Mouse (Mus musculus) retina, postnatal 1 day (tissue): ENCODE measurements around the gene Mthfr.

Experiments used
- DNase-seq: peaks from one replicate; pipeline ENCODE4 v3.0.0-alpha.2; 2012

Mthfr gene

GRCm38 (mm10) chr4:148067346-148067745 is 28.5 kb downstream of the Mthfr start:
- no peak for DNase-seq

- no peak for DNase-seq
Measured at GRCm38 (mm10) chr4:148069602-148070218, 30.8 kb downstream of the Mthfr start.

GRCm38 (mm10) chr4:148071508-148071907 is 32.6 kb downstream of the Mthfr start:
- DNase-seq, result no peak

DNA sequence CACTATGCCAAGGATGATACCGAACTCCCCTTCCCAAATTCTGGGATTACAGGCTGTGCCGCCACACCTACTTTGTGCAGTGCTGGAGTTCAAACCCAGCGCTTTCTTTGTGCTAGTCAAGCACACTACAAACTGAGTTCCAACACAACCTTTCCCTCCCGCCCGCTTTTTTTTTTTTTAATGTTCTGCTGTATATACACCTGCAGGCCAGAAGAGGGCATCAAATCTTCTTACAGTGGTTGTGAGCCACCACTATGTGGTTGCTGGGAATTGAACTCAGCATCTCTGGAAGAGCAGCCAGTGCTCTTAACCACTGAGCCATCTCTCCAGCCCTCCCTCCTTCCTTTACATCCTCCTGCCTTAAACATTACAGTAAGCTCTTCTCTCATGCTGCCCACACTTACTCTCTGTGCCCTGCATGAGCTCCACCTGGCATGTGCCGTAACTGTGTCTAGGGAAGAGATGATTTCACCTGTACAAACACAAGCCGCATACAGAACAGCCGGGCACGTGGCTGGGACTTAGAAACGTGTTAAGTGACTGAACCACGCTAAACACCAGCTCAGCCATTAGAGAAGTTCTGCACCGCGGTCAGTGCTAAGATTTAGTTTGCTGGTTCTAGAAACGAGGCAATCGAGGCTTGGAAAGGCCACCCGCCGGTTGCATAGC is 35.8 kb downstream of the Mthfr start:
- peak; percentile 65 for DNase-seq

GRCm38 (mm10) chr4:148075259-148075658 is 36.4 kb downstream of the Mthfr start:
- DNase-seq, result peak; percentile 76

DNA sequence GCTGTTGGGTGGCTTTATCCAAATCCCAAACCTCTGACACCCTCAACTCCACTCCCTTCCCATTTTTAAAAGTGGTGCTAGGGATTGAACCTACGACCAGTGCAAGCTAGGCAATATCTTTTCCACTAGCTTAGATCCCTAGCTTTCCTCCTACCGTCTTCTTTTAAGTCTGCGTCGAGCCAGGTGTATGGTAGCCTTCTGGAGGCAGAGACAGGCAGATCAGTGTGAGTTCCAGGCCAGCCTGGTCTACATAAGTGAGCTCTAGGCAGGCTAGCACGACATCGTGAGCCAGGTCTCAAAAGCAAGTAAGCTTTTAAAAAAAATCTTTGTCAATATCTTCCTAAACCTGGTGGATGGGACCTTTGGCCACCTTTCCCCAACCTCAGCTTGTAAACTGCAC is 37.0 kb downstream of the Mthfr start:
- DNase-seq, result no peak

GRCm38 (mm10) chr4:148079212-148079611 is 40.3 kb downstream of the Mthfr start:
- no peak for DNase-seq

DNA sequence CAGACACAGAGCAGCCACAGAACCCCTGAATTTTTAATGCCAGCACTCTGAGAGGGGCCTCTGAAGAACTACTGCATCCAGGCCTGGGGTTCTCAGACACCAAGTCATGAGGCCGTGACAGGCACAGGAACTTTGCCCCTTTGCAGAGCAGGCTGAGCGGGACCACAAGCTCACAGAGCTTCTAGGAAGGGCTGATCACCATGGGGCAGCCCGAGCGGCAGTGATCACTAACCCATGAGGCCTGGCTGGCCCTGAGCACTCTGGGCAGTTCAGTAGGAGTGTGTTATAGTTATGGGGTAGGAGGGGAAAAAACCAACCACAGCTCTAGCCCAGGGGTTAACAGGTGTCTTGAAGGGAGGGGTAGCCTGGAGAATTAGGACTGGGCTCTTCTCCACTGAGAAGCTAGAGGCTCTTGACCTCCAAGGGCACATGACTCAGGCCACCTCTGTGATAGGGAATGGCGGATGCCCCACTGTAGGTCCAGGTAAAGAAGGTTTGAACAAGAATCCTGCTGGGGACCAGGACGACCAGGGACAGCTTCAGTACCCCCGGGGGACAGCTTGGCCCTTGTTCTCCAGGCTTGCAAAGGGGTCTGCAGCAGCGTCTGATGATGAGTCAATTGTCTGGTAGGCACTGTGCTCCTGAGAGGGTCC is 41.2 kb downstream of the Mthfr start:
- no peak for DNase-seq

GRCm38 (mm10) chr4:148080597-148080973 is 41.7 kb downstream of the Mthfr start:
- DNase-seq, result no peak

GRCm38 (mm10) chr4:148081201-148081600 is 42.3 kb downstream of the Mthfr start:
- no peak for DNase-seq

GRCm38 (mm10) chr4:148082257-148083044 is 43.6 kb downstream of the Mthfr start:
- DNase-seq, result peak; percentile 86

DNA sequence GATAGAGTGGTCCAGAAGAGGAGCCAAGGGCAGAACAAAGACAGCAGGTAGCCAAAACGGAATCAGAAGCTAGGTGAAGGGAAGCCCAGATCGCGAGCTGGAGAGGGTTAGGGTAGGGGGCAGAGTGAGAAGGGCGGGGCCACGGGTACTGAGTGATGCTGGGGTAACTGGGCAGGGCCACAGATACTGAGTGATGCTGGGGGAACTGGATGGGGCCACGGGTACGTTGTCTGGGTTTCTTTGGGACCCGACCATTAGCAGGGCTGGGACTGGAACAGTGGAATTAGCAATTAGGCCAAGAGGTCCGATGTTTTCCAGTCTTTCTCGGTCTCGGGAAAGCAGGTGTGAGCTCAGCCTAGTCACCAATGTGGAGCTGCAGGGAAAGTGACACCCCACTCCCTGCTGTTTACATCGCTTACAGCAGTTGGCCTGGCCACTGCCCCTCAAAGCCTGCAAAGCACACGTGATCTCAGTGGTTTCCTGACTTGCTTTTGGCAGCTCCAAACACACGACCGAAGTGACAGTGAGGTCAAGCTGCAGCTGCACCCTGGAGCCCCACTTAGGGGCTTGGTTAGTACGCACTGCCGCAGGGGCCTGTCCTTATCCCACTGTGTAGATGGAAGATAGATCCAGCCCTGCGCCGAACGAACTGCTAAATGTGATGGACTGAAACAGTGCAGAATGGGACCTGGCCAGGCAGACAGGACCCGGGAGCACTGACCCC is 44.5 kb downstream of the Mthfr start:
- peak; percentile 60 for DNase-seq

DNA sequence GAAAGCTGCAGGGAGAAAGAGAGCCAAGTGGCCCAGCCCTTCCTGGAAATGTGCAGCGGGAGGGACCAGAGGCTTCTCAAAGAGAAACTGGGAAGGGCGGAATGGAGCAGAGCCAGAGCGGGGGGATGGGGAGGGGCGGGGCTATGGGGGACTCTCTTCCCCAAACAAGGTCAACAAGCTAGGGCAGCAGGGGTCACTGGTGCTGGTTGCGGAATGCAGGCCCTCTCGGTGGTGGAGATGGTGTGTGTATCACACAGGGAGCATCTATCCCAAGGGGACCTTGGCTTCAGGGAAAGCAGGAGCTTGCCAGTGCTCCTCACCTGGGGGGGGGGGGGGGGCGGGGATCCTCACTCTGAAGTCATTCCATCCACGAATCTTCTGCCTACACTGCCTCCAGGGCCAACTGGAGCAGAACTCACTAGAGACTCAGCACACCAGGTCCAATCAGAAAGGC is 45.4 kb downstream of the Mthfr start:
- DNase-seq, result peak; percentile 59

DNA sequence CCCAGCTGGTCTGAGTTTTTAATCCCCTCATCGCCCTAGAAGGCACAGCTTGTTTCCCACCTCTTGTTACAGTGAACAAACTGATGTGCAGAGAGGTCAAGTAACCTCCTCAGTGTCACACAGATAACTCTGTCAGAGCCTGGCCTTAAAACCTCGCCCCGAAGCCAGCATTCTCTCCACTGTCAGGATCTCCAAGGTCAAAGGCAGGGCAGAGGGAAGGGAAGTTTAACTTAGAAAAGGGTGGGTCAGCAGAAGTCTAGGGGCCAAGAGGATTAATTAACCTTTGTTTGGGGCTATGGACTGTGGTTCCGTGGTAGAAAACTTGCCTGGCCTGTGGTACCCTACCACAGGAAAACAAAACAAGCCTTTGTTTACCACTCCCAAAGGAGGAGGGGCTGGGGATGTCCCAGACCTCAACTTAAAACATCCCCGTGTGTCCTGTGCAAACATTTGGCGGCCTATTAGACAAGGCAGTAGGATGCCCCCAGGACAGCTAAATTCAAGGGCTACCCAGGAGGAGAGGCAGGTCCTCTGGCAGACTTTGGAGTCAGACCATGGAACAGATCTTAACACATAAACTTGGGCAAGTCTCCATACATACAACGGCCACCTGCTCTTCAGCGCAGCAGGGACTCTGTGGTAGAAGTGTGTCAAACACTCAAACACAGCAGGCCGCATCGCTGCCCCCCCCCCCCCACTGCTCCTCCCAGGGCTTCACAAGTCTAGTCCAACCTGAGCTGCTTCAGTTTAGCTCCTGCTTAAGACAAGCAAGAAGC is 46.4 kb downstream of the Mthfr start:
- peak; percentile 56 for DNase-seq

- DNase-seq, result no peak
Measured at GRCm38 (mm10) chr4:148085907-148086305, 47.0 kb downstream of the Mthfr start.

GRCm38 (mm10) chr4:148087091-148087906 is 48.4 kb downstream of the Mthfr start:
- no peak for DNase-seq

DNA sequence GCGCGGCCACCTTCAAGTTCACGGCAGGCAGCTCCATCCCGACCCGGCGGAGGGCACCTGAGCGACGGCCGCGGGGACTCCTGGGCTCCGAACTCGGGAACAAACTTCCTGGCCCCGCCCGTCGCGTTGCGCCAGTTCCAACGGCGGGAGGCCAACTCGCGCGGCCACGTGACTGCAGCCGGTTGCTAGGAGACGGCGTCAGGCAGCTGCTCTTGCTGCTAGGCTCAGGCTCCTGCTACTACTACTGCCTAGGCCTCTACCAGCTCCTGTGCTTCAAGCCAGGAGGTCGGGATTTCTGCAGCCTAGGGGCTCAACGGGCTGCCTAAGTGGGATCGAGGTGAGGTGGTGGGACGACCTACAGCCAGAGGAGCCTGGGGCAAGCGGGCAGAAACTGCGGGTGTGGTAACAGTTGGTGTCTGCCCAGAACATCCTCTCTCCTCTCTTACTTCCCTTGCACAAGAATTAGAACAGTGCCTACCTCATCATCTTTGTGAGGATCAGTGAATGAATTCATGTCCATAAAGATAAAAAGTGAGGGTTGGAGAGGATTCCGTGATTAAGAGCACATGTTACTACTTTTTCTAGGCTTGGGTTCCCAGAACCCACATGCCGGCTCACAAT is 49.1 kb downstream of the Mthfr start, which contains the start of gene Agtrap:
Gene Agtrap (minus strand): TSS at position 125 of the 621 bp plus-strand sequence.
- peak; percentile 95 for DNase-seq

DNA sequence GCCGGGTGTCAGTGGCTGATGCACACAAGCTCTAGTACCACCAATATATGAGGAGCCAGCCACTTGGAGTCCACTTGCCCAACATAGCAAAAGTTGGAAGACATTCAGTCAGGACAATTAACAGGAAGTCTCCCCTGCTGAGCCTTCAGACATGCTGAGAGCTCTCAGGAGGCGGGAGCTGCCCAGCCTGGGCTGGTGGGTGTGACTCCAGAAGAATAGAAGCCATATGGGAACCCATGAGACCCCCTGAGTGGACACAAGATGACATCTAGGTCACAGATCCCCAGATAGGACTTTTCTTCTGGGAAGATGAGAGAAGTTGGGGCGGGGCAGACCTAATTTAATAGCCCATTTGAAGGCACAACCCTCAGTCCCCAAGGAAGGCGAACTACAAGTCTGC is 50.3 kb downstream of the Mthfr start:
- peak; percentile 50 for DNase-seq

DNA sequence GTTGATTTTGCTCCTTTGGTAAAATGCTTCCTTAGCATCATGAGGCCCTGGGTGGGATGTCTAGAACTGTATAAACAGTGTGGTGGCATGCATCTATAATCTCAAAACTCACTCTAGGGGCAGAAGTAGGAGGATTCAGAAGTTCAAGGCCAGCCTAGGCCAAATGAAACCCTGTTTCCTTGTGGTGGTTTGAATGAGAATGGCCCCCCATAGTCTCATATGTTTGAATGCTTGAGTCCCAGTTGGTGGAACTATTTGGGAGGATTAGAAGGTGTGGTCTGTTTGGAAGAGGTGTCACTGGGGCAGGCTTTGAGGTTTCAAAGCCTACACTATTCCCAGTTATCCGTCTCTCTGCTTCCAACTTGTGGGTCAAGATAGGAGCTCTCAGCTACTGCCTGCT is 52.3 kb downstream of the Mthfr start:
- DNase-seq, result no peak

DNA sequence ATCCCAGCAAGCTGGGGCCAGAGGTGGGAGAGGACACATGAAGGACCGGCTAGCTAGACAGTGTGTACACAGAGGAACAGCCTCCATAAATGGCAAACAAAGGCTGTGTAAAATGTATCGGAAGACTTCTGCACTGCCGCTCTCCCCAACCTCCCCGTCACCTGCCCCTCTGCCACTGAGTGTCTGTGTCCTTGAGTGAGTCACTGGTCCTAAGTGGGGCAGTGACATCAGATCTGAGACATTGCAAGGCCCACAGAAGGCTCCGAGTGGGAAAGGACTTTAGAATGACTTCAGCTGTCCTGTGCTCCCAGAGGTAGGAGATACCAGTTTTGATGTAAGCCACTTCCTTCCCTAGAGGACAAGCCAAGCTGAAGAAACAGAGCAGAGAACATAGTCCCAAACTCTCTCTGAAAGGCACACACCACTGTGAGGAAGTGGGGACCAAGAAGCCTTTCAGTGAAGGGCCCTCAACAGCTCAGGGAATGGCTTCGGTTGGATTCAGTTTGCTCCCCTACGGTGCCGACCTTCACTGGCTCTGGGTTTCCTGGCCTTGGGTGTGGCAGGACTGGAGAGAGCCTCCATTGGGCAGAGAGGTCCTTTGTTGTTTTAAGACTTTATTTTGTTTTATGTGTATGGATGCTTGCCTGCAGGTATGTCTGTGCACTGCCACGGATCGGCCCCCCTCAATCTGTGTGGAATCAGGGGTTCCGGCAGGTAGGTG is 53.8 kb downstream of the Mthfr start:
- no peak for DNase-seq
